Mouse (Mus musculus): ENCODE data around the gene Prtn3.

DNA sequence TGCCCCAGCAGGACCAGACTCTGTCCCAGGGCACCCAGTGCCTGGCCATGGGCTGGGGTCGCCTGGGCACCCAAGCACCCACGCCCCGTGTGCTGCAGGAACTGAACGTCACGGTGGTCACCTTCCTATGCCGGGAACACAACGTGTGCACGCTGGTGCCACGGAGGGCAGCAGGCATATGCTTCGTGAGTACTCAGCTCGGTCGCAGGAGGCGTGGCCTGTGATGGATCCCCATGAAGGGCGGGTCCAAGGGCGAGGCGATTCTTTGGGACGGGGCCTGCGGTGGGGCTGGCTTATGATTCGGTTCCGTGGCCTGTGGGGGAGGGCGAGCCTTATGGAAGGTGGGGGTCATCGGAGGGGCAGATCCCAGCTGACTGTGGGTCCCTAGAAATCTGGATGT is 7.7 kb downstream of the Prtn3 start:
- TF ChIP-seq POLR2A (IDR thresholded peaks at IDR 0.05; ENCODE audit: borderline replicate concordance, insufficient read depth, low read length): no peak
- TF ChIP-seq CTCF (IDR thresholded peaks at IDR 0.05; ENCODE audit: borderline replicate concordance, insufficient read depth, low read depth, low read length): no peak
